Mouse (Mus musculus): ENCODE measurements at regions not wholly inside any gene's neighbourhood (a gene's known extent, or its start where the extent isn't known, plus 50 kb on each side); places are given as distances from the start of the nearest gene placed in this dataset.

DNA sequence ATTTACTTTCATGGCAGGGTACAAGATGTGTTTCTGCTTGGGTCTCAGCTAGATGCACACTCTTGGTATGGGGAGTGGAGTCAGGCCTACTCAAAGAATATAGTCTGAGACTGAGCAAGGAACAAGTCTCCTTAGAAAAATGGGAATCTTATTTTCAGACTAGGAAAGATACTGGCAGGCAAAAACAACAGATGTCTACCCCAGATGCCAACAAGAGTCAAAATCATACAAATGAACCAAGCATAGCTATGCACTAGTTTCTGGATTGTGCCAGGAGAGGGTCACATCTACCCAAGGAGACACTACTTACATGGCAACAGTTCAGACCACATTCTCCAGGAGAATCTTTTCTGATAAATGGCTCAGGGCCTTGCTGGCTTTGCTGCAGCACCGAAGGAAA is 300.9 kb upstream of the Camk1g start:
- WGBS = 88% methylated on average over 1 of the region's 1 CpGs
- Histone ChIP-seq H3K27me3 (ENCODE audit: control insufficient read depth, insufficient read depth, low read length) (no peaks in the 10 kb centered on the region), H3K36me3 (ENCODE audit: control insufficient read depth, insufficient read depth, low read length) (no peaks in the 10 kb centered on the region), H3K4me1 (ENCODE audit: control insufficient read depth, insufficient read depth, low read length) (no peaks in the 10 kb centered on the region), H3K9me3 (ENCODE audit: control insufficient read depth, low read length) (no peaks in the 10 kb centered on the region), H3K4me3 (ENCODE audit: low read depth, low read length) (no peak overlapping the region), H3K27ac (replicated peaks; ENCODE audit: low read depth, low read length) (no peak overlapping the region), H3K4me2 (ENCODE audit: low read depth, severe bottlenecking) (no peak overlapping the region), H3K9ac (ENCODE audit: low read length) (no peak overlapping the region)
- DNase-seq (ENCODE audit: low spot score) (no peak), ATAC-seq (ENCODE audit: insufficient number of reproducible peaks, low FRiP score, low TSS enrichment, low read depth) (no peak)

DNA sequence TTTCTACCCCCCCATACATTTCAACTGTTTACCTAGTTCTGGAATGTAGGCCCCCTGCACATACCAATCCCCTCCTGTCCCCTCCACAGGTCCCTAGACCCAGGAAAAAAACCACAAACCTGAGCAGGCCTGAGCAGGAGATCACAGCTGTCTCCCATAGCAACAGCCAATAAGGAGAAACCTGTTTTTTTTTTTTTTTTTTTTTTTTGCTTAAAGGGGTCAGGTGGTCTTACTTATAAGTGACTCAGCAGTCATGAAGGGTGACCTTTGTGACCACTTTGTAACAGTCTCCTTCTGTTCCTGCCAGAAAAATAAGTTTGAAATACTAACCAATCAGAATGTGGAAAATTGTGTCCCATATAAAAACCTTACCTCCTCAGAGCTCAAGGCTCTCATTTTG is 299.9 kb upstream of the Camk1g start:
- DNase-seq (ENCODE audit: low spot score) = no peak
- H3K36me3 ChIP-seq (ENCODE audit: control insufficient read depth, insufficient read depth, low read length) = no peaks in the 10 kb centered on the region

GRCm38 (mm10) chr1:193668841-193669240 is 298.7 kb upstream of the Camk1g start:
- DNase-seq (ENCODE audit: low spot score) (no peak), ATAC-seq (ENCODE audit: insufficient number of reproducible peaks, low FRiP score, low TSS enrichment, low read depth) (no peak)
- H3K4me3 ChIP-seq (ENCODE audit: low read depth, low read length) = no peak overlapping the region

More for the DNA sequence above, 299.9 kb upstream of the Camk1g start:
- no peak overlapping the region for H3K27ac ChIP-seq (replicated peaks; ENCODE audit: low read depth, low read length)
- H3K4me2 ChIP-seq (ENCODE audit: low read depth, severe bottlenecking) = no peak overlapping the region
- H3K4me1 ChIP-seq (ENCODE audit: control insufficient read depth, insufficient read depth, low read length) = no peaks in the 10 kb centered on the region
- ATAC-seq (ENCODE audit: insufficient number of reproducible peaks, low FRiP score, low TSS enrichment, low read depth) = no peak
- no peak overlapping the region for H3K9ac ChIP-seq (ENCODE audit: low read length)
- H3K4me3 ChIP-seq (ENCODE audit: low read depth, low read length) = no peak overlapping the region
- no peaks in the 10 kb centered on the region for H3K27me3 ChIP-seq (ENCODE audit: control insufficient read depth, insufficient read depth, low read length)
- H3K9me3 ChIP-seq (ENCODE audit: control insufficient read depth, low read length) = no peaks in the 10 kb centered on the region

GRCm38 (mm10) chr1:193665854-193666253 is 295.8 kb upstream of the Camk1g start:
- no peaks in the 10 kb centered on the region for H3K36me3 ChIP-seq (ENCODE audit: control insufficient read depth, insufficient read depth, low read length)
- no peak overlapping the region for H3K4me3 ChIP-seq (ENCODE audit: low read depth, low read length)
- 60% methylated on average over 5 of the region's 5 CpGs for WGBS
- H3K4me1 ChIP-seq (ENCODE audit: control insufficient read depth, insufficient read depth, low read length) = no peaks in the 10 kb centered on the region
- ATAC-seq (ENCODE audit: insufficient number of reproducible peaks, low FRiP score, low TSS enrichment, low read depth) (0 out of 2 replicates have a peak, but pooled peaks have one; percentile 22), DNase-seq (ENCODE audit: low spot score) (no peak)
- no peak overlapping the region for H3K9ac ChIP-seq (ENCODE audit: low read length)
- no peaks in the 10 kb centered on the region for H3K9me3 ChIP-seq (ENCODE audit: control insufficient read depth, low read length)
- no peaks in the 10 kb centered on the region for H3K27me3 ChIP-seq (ENCODE audit: control insufficient read depth, insufficient read depth, low read length)
- H3K4me2 ChIP-seq (ENCODE audit: low read depth, severe bottlenecking) = no peak overlapping the region
- H3K27ac ChIP-seq (replicated peaks; ENCODE audit: low read depth, low read length) = no peak overlapping the region

More at GRCm38 (mm10) chr1:193668841-193669240, 298.7 kb upstream of the Camk1g start:
- Histone ChIP-seq H3K9ac (ENCODE audit: low read length) (no peak overlapping the region), H3K27me3 (ENCODE audit: control insufficient read depth, insufficient read depth, low read length) (no peaks in the 10 kb centered on the region), H3K4me1 (ENCODE audit: control insufficient read depth, insufficient read depth, low read length) (no peaks in the 10 kb centered on the region), H3K27ac (replicated peaks; ENCODE audit: low read depth, low read length) (no peak overlapping the region), H3K4me2 (ENCODE audit: low read depth, severe bottlenecking) (no peak overlapping the region), H3K9me3 (ENCODE audit: control insufficient read depth, low read length) (no peaks in the 10 kb centered on the region), H3K36me3 (ENCODE audit: control insufficient read depth, insufficient read depth, low read length) (no peaks in the 10 kb centered on the region)

DNA sequence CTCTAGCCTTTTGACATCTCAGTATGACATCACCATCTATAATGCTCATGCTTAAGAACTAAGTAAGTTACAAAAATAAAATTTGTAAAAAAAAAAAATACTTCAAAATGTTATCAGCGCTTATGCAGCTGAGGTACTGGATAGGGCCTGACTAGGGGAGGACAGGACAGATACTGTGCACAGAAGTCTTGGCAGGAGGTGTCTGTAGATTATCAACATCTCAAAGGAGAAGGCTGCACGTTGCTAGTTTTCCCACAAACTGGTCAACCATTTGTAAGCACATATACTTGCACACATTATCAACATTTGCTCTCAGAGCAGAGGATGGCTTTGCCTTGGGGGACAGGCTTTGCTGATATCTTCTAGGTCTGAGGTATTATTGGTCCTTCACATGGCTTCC is 294.5 kb upstream of the Camk1g start:
- Histone ChIP-seq H3K4me3 (ENCODE audit: low read depth, low read length) (no peak overlapping the region), H3K9me3 (ENCODE audit: control insufficient read depth, low read length) (no peaks in the 10 kb centered on the region), H3K9ac (ENCODE audit: low read length) (no peak overlapping the region), H3K4me1 (ENCODE audit: control insufficient read depth, insufficient read depth, low read length) (no peaks in the 10 kb centered on the region), H3K4me2 (ENCODE audit: low read depth, severe bottlenecking) (no peak overlapping the region), H3K27ac (replicated peaks; ENCODE audit: low read depth, low read length) (no peak overlapping the region), H3K36me3 (ENCODE audit: control insufficient read depth, insufficient read depth, low read length) (no peaks in the 10 kb centered on the region), H3K27me3 (ENCODE audit: control insufficient read depth, insufficient read depth, low read length) (no peaks in the 10 kb centered on the region)
- no peak for DNase-seq (ENCODE audit: low spot score)
- WGBS = 87% methylated on average over 2 of the region's 2 CpGs
- ATAC-seq (ENCODE audit: insufficient number of reproducible peaks, low FRiP score, low TSS enrichment, low read depth) = no peak

DNA sequence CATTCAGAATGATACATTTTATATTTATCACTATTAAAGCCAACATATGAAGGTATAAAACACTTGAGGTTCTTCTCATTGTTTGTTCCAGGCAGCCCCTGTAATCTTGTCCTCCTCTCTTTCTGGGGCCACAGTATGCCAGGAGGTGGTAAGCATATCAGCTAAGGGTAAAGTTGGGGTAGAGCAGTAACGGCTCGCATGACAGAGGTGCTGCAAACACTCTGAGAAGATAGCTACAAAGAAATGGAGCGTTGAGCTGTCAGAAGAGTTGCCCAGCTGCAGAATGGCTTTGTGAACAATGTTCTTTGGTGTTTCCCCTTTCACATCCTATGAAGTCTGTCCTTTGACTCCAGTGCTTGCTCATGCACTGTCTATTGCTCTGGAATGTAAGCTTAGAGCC is 293.5 kb upstream of the Camk1g start:
- H3K36me3 ChIP-seq (ENCODE audit: control insufficient read depth, insufficient read depth, low read length) = no peaks in the 10 kb centered on the region
- no peak overlapping the region for H3K9ac ChIP-seq (ENCODE audit: low read length)
- H3K27ac ChIP-seq (replicated peaks; ENCODE audit: low read depth, low read length) = no peak overlapping the region
- no peak for ATAC-seq (ENCODE audit: insufficient number of reproducible peaks, low FRiP score, low TSS enrichment, low read depth)
- H3K4me3 ChIP-seq (ENCODE audit: low read depth, low read length) = no peak overlapping the region
- no peaks in the 10 kb centered on the region for H3K27me3 ChIP-seq (ENCODE audit: control insufficient read depth, insufficient read depth, low read length)
- WGBS = 83% methylated on average over 3 of the region's 3 CpGs
- no peak for DNase-seq (ENCODE audit: low spot score)
- H3K9me3 ChIP-seq (ENCODE audit: control insufficient read depth, low read length) = no peaks in the 10 kb centered on the region
- no peak overlapping the region for H3K4me2 ChIP-seq (ENCODE audit: low read depth, severe bottlenecking)
- no peaks in the 10 kb centered on the region for H3K4me1 ChIP-seq (ENCODE audit: control insufficient read depth, insufficient read depth, low read length)

GRCm38 (mm10) chr1:193662166-193662890 is 292.2 kb upstream of the Camk1g start:
- Histone ChIP-seq H3K9ac (ENCODE audit: low read length) (no peak overlapping the region), H3K27me3 (ENCODE audit: control insufficient read depth, insufficient read depth, low read length) (no peaks in the 10 kb centered on the region), H3K9me3 (ENCODE audit: control insufficient read depth, low read length) (no peaks in the 10 kb centered on the region), H3K4me2 (ENCODE audit: low read depth, severe bottlenecking) (no peak overlapping the region), H3K4me1 (ENCODE audit: control insufficient read depth, insufficient read depth, low read length) (no peaks in the 10 kb centered on the region), H3K4me3 (ENCODE audit: low read depth, low read length) (no peak overlapping the region), H3K27ac (replicated peaks; ENCODE audit: low read depth, low read length) (no peak overlapping the region), H3K36me3 (ENCODE audit: control insufficient read depth, insufficient read depth, low read length) (no peaks in the 10 kb centered on the region)
- ATAC-seq (ENCODE audit: insufficient number of reproducible peaks, low FRiP score, low TSS enrichment, low read depth) = no peak
- DNase-seq (ENCODE audit: low spot score) = no peak
- WGBS = 55% methylated on average over 3 of the region's 3 CpGs

GRCm38 (mm10) chr1:193661377-193661776 is 291.3 kb upstream of the Camk1g start:
- H3K9ac ChIP-seq (ENCODE audit: low read length) = no peak overlapping the region
- H3K36me3 ChIP-seq (ENCODE audit: control insufficient read depth, insufficient read depth, low read length) = no peaks in the 10 kb centered on the region
- WGBS = 84% methylated on average over 4 of the region's 4 CpGs
- H3K4me2 ChIP-seq (ENCODE audit: low read depth, severe bottlenecking) = no peak overlapping the region
- no peaks in the 10 kb centered on the region for H3K4me1 ChIP-seq (ENCODE audit: control insufficient read depth, insufficient read depth, low read length)
- no peaks in the 10 kb centered on the region for H3K9me3 ChIP-seq (ENCODE audit: control insufficient read depth, low read length)
- H3K4me3 ChIP-seq (ENCODE audit: low read depth, low read length) = no peak overlapping the region
- no peak for DNase-seq (ENCODE audit: low spot score)
- H3K27me3 ChIP-seq (ENCODE audit: control insufficient read depth, insufficient read depth, low read length) = no peaks in the 10 kb centered on the region
- H3K27ac ChIP-seq (replicated peaks; ENCODE audit: low read depth, low read length) = no peak overlapping the region
- no peak for ATAC-seq (ENCODE audit: insufficient number of reproducible peaks, low FRiP score, low TSS enrichment, low read depth)

GRCm38 (mm10) chr1:193655076-193655677 is 285.1 kb upstream of the Camk1g start:
- Histone ChIP-seq H3K4me1 (ENCODE audit: control insufficient read depth, insufficient read depth, low read length) (no peaks in the 10 kb centered on the region), H3K27me3 (ENCODE audit: control insufficient read depth, insufficient read depth, low read length) (no peaks in the 10 kb centered on the region), H3K27ac (replicated peaks; ENCODE audit: low read depth, low read length) (no peak overlapping the region), H3K36me3 (ENCODE audit: control insufficient read depth, insufficient read depth, low read length) (no peaks in the 10 kb centered on the region), H3K4me3 (ENCODE audit: low read depth, low read length) (no peak overlapping the region), H3K9me3 (ENCODE audit: control insufficient read depth, low read length) (no peaks in the 10 kb centered on the region), H3K4me2 (ENCODE audit: low read depth, severe bottlenecking) (no peak overlapping the region), H3K9ac (ENCODE audit: low read length) (no peak overlapping the region)
- WGBS = 86% methylated on average over 14 of the region's 14 CpGs
- ATAC-seq (ENCODE audit: insufficient number of reproducible peaks, low FRiP score, low TSS enrichment, low read depth) (no peak), DNase-seq (ENCODE audit: low spot score) (no peak)
